Mouse (Mus musculus) heart, adult 18-20 months (tissue): ENCODE measurements around the gene Olfr810. TPM values are rescaled to one million over a fixed set of nuclear protein-coding genes. Genes with fewer than 3 reads are reported as not detected.

ENCODE experiments used
- DNase-seq, 2 experiments: peaks; one replicate each; pipeline ENCODE4 v3.0.0; 2021 to 2022; ENCODE audit warnings: mixed read lengths in 1 of 2
- long read RNA-seq, 2 experiments: library from polyadenylated mRNA; stranded (forward); transcript quantifications; one replicate each; pipeline ENCODE4 v2.0.0; 2021
- total RNA-seq, 2 experiments: library from RNA; stranded (reverse); gene quantifications; 2 replicates each; pipeline ENCODE4 v1.2.3; 2021

Olfr810 gene
- total RNA-seq, result not detected
- long read RNA-seq, experiment 1, result 0 reads
- long read RNA-seq, experiment 2, result 0 reads

DNA sequence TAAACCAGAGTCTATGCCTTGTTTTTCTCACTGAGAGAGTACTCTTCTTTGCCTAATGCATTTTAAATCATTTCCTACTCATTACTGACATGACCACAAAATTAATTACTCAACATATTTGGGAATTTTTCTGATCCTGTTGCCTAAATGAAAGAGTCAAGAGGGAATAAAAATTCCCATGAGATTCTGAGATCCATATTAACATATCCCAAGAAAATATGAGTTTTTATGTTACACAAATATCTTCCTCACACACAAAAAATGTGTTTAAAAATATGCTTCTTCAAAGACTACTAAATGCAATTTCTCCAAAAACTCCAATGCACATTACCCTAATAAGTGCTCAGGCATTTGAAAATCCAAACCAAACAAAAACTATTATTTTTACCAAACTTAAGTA, at the start of gene Olfr810:
Olfr810 (minus strand) TSS at position 101 of the 400 bp plus-strand sequence.
- DNase-seq, result no peak

DNA sequence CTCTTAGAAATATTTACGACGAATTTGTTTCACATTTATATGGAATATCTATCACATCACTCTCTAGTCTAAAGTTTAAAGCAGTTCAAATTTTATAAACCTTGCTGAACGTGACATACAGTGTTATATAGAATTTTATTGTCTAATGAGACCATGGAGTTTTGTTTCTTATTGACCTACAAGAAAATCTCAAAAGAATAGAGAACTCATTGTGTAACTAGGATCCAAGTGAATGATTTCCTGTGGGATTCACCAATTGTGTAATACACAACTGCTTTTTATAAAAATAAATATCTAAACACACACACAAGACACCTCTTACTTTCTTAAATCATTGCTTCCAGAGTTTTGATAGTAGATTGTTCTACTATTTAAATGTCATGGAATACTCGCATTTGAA, 9.6 kb upstream of the Olfr810 start, which contains the start of gene Olfr811:
Olfr811 (minus strand) TSS at position 101 of the 400 bp plus-strand sequence.
- no peak for DNase-seq

- DNase-seq, result no peak
These were observed 16.6 kb downstream of the Olfr810 start for GRCm38 (mm10) chr10:129778123-129778522.

GRCm38 (mm10) chr10:129774338-129774737, 20.4 kb downstream of the Olfr810 start, which contains the start of gene Olfr809:
TSS of gene Olfr809 (plus strand) at chr10:129774638.
- no peak for DNase-seq

DNA sequence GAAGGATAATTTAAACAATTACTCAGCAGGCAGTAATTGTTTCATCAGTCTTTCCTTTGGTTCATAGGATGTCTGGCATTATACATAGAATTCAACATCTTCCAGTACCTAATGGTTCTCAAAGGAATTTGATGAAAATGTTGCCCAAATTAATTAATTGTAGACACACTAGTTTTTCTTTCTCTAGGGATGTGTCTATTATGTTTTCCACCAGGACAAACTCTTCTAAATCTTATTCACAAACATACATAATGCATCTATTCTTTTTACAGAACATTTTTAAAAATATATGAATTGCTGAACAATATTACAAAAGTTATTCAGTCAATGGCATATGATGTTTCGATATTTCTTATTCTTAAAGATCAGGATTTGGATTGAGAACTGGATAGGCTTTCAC, 29.5 kb downstream of the Olfr810 start, which contains the start of gene Olfr808:
Olfr808 (plus strand) TSS at position 301 of the 400 bp plus-strand sequence.
- no peak for DNase-seq

GRCm38 (mm10) chr10:129757693-129758092, 37.0 kb downstream of the Olfr810 start, which contains the start of gene Olfr807:
TSS of gene Olfr807 (minus strand) at chr10:129757793.
- DNase-seq, result no peak

DNA sequence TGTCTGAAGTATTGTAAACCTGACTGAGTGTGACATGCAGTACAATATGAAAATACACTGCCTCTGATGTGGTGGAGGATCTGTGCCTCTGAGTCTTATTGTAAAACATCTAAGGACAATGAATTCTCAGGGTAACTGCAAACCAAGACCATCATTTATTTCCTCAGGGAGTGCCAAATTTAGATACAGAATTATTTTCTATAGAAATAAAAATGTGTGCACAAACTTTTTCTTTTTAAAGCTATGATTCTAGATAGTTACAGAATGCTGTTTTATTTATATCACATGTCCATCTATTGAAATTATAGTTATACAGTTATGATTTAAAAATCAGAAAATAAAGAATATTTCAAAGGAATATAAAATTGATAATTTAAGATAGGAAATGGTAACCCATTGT, 52.9 kb downstream of the Olfr810 start, which contains the start of gene Olfr806:
Olfr806 (minus strand) TSS at position 101 of the 400 bp plus-strand sequence.
- DNase-seq, result no peak

Other genes starting within 250 kb of the Olfr810 start
- not detected for gene Olfr794, start 227.3 kb downstream of the Olfr810 start, total RNA-seq
- not detected for gene Olfr796, start 182.3 kb downstream of the Olfr810 start, total RNA-seq
- gene Olfr798, start 167.0 kb downstream of the Olfr810 start, total RNA-seq, result not detected
- not detected for gene Olfr799, start 157.4 kb downstream of the Olfr810 start, total RNA-seq
- not detected for gene Olfr800, start 137.2 kb downstream of the Olfr810 start, total RNA-seq
- not detected for gene Olfr801, start 121.1 kb downstream of the Olfr810 start, total RNA-seq
- not detected for gene Olfr802, start 106.7 kb downstream of the Olfr810 start, total RNA-seq
- not detected for gene Olfr803, start 100.6 kb downstream of the Olfr810 start, total RNA-seq
- gene Olfr804, start 91.7 kb downstream of the Olfr810 start, total RNA-seq, result not detected
- not detected for gene Olfr805, start 65.5 kb downstream of the Olfr810 start, total RNA-seq
- gene Olfr806, start 53.0 kb downstream of the Olfr810 start, total RNA-seq, result not detected
- gene Olfr807, start 37.1 kb downstream of the Olfr810 start, total RNA-seq, result not detected
- not detected for gene Olfr808, start 29.4 kb downstream of the Olfr810 start, total RNA-seq
- gene Olfr809, start 20.3 kb downstream of the Olfr810 start, total RNA-seq, result not detected
- gene Olfr811, start 9.5 kb upstream of the Olfr810 start, total RNA-seq, result not detected
- gene Olfr812, start 51.2 kb upstream of the Olfr810 start, total RNA-seq, result not detected
- gene Olfr813, start 60.5 kb upstream of the Olfr810 start, total RNA-seq, result not detected
- not detected for gene Olfr814, start 84.9 kb upstream of the Olfr810 start, total RNA-seq
- not detected for gene Olfr815, start 111.0 kb upstream of the Olfr810 start, total RNA-seq
- gene Olfr816, start 120.7 kb upstream of the Olfr810 start, total RNA-seq, result not detected
- not detected for gene Olfr818, start 154.2 kb upstream of the Olfr810 start, total RNA-seq
- gene Olfr819, start 172.3 kb upstream of the Olfr810 start, total RNA-seq, result not detected
- gene Olfr247, start 181.2 kb upstream of the Olfr810 start, total RNA-seq, result not detected
- not detected for gene Gm10310, start 190.1 kb upstream of the Olfr810 start, total RNA-seq
- not detected for gene Olfr820, start 217.7 kb upstream of the Olfr810 start, total RNA-seq
- gene Olfr821, start 235.4 kb upstream of the Olfr810 start, total RNA-seq, result not detected